Mouse (Mus musculus): ENCODE measurements at regions not wholly inside any gene's neighbourhood (a gene's known extent, or its start where the extent isn't known, plus 50 kb on each side); places are given as distances from the start of the nearest gene placed in this dataset.
A peak's percentile ranks its signal among the peaks of the same experiment; 100 is the strongest.

DNA sequence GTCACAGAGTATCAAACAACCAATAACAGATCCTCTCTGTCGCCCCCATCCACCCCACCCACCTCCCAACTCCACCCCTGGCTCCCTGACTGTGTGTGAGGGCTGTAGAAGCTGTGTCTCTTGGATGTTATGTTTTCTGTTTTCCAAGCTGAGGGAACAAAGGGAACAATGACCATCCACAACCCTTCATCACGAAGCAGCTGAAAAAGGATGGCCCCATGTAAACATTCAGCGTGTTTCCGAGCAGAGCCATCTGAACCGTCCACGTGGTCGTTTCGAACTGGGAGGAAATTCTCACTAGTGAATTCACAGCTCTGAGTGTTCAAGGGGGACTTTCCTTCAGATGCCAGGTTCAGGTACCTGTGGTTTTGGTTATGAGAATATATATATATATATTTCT is 84.1 kb upstream of the Nck2 start:
- H3K36me3 ChIP-seq (ENCODE audit: control insufficient read depth, insufficient read depth), result no peaks in the 10 kb centered on the region
- ATAC-seq, result no peak
- peaks cover 4% of the 10 kb centered on the region for H3K4me1 ChIP-seq (replicated peaks; ENCODE audit: control insufficient read depth, insufficient read depth, low read length)
- no peak overlapping the region for H3K4me2 ChIP-seq (ENCODE audit: low read length)
- WGBS, result 59% methylated on average over 8 of the region's 8 CpGs
- H3K27ac ChIP-seq (ENCODE audit: low read length), result no peak overlapping the region
- no peaks in the 10 kb centered on the region; the same call in 1 of the 2 replicates for H3K27me3 ChIP-seq (replicated peaks; ENCODE audit: control insufficient read depth, insufficient read depth, low read length)
- no peaks in the 10 kb centered on the region for H3K9me3 ChIP-seq (ENCODE audit: control insufficient read depth, low read length)
- no peak overlapping the region for H3K9ac ChIP-seq (replicated peaks; ENCODE audit: low read depth, low read length)
- H3K4me3 ChIP-seq (replicated peaks; ENCODE audit: low read length), result no peak overlapping the region

DNA sequence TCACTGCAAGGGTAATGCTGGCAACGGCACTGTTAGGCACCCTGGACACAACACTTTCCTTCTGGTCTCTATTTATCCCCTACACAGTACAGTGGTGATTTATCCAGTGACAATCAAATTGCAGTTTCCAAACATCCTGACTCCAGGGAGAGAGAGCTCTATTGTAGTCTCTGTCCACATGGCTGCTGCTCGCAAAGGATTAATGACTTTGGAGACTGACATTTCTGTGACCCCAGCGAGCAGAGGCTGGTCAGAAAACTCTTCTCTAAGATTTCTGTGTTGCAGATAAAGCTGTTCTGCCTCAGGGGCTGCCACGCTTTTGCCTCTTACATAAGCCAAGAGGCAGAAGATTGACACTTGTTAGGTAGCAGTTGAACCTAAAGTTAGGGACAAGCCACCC is 83.6 kb upstream of the Nck2 start:
- no peak for ATAC-seq
- WGBS, result 26% methylated on average over 4 of the region's 4 CpGs
- H3K4me3 ChIP-seq (replicated peaks; ENCODE audit: low read length), result no peak overlapping the region

DNA sequence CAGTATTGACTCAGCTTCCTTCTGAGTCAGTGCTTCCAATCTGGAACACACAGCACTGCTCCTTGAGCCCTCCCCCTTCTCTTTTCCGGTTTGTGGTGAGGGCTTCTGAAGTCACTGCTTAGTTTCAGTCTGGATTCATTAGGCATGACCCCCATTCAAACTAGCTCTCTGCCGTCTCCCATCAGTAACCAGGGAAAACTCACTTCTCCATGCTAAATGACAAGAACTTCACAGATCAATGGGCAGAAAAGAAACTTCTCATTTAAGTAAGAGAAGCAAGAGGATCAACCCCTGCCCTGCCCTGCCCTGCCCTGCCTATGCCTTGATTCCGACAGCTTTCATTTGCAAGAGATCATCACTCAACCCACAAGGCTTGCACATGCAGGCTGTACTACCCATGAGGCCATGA is 82.9 kb upstream of the Nck2 start:
- H3K36me3 ChIP-seq (ENCODE audit: control insufficient read depth, insufficient read depth), result no peaks in the 10 kb centered on the region
- WGBS, result 25% methylated on average over 3 of the region's 3 CpGs
- no peaks in the 10 kb centered on the region for H3K9me3 ChIP-seq (ENCODE audit: control insufficient read depth, low read length)
- H3K4me2 ChIP-seq (ENCODE audit: low read length), result no peak overlapping the region
- H3K27ac ChIP-seq (ENCODE audit: low read length), result no peak overlapping the region
- no peak for ATAC-seq
- H3K4me1 ChIP-seq (replicated peaks; ENCODE audit: control insufficient read depth, insufficient read depth, low read length), result peaks cover 4% of the 10 kb centered on the region
- no peak overlapping the region for H3K9ac ChIP-seq (replicated peaks; ENCODE audit: low read depth, low read length)
- H3K27me3 ChIP-seq (replicated peaks; ENCODE audit: control insufficient read depth, insufficient read depth, low read length), result no peaks in the 10 kb centered on the region; the same call in 1 of the 2 replicates
- no peak overlapping the region for H3K4me3 ChIP-seq (replicated peaks; ENCODE audit: low read length)

More for the DNA sequence above, 83.6 kb upstream of the Nck2 start:
- Histone ChIP-seq H3K36me3 (ENCODE audit: control insufficient read depth, insufficient read depth) (no peaks in the 10 kb centered on the region), H3K27me3 (replicated peaks; ENCODE audit: control insufficient read depth, insufficient read depth, low read length) (no peaks in the 10 kb centered on the region; the same call in 1 of the 2 replicates), H3K9ac (replicated peaks; ENCODE audit: low read depth, low read length) (no peak overlapping the region), H3K4me2 (ENCODE audit: low read length) (no peak overlapping the region), H3K9me3 (ENCODE audit: control insufficient read depth, low read length) (no peaks in the 10 kb centered on the region), H3K27ac (ENCODE audit: low read length) (no peak overlapping the region), H3K4me1 (replicated peaks; ENCODE audit: control insufficient read depth, insufficient read depth, low read length) (peaks cover 4% of the 10 kb centered on the region)

DNA sequence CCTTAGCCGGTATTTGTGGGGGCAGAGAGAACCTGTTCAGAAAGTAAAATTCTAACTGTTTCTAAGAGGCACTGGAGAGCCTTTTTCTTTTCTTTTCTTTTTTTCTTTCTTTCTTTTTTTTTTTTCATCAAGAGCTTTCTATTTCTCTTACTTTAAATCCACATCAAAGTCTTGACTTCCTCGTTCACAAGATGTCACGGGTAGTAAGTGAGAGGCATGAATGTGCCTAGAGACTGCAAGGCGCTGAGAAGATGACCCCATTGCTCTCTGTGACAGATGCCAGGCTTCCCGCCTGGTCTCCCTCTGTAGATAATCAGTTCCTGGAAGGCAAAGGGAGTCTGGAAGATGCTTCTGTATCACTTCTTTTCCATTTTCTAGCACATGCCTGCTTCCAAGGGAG is 82.2 kb upstream of the Nck2 start:
- Histone ChIP-seq H3K27ac (ENCODE audit: low read length) (no peak overlapping the region), H3K9ac (replicated peaks; ENCODE audit: low read depth, low read length) (no peak overlapping the region), H3K27me3 (replicated peaks; ENCODE audit: control insufficient read depth, insufficient read depth, low read length) (no peaks in the 10 kb centered on the region; the same call in 1 of the 2 replicates), H3K4me1 (replicated peaks; ENCODE audit: control insufficient read depth, insufficient read depth, low read length) (peaks cover 4% of the 10 kb centered on the region), H3K4me2 (ENCODE audit: low read length) (no peak overlapping the region), H3K9me3 (ENCODE audit: control insufficient read depth, low read length) (no peaks in the 10 kb centered on the region), H3K36me3 (ENCODE audit: control insufficient read depth, insufficient read depth) (no peaks in the 10 kb centered on the region), H3K4me3 (replicated peaks; ENCODE audit: low read length) (no peak overlapping the region)
- no peak for ATAC-seq
- 68% methylated on average over 5 of the region's 5 CpGs for WGBS

DNA sequence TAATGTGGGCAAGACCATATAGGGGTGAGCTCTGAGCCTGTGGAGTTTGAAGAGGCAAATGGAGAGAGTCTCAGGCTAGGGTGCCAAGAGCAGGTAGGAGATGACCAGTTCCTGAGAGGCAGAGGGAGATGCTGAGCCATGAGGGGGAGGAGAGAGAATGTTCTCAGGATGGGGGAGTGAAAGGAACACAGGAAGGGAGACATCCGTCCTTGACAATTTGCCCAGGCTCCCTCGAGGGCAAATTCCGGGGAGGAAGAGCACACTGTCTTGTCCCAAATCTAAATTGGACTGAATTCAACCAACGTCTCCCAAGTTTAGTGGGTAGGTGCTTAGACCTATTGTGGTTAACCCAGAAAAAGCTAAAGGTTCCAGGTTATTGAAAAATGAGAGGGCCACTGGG is 81.2 kb upstream of the Nck2 start:
- 90% methylated on average over 4 of the region's 4 CpGs for WGBS
- ATAC-seq, result no peak
- H3K4me3 ChIP-seq (replicated peaks; ENCODE audit: low read length), result no peak overlapping the region
- H3K36me3 ChIP-seq (ENCODE audit: control insufficient read depth, insufficient read depth), result no peaks in the 10 kb centered on the region
- no peak overlapping the region for H3K9ac ChIP-seq (replicated peaks; ENCODE audit: low read depth, low read length)
- H3K9me3 ChIP-seq (ENCODE audit: control insufficient read depth, low read length), result no peaks in the 10 kb centered on the region
- H3K27ac ChIP-seq (ENCODE audit: low read length), result no peak overlapping the region
- no peak overlapping the region for H3K4me2 ChIP-seq (ENCODE audit: low read length)
- H3K27me3 ChIP-seq (replicated peaks; ENCODE audit: control insufficient read depth, insufficient read depth, low read length), result no peaks in the 10 kb centered on the region; the same call in 1 of the 2 replicates
- peaks cover 3% of the 10 kb centered on the region for H3K4me1 ChIP-seq (replicated peaks; ENCODE audit: control insufficient read depth, insufficient read depth, low read length)

DNA sequence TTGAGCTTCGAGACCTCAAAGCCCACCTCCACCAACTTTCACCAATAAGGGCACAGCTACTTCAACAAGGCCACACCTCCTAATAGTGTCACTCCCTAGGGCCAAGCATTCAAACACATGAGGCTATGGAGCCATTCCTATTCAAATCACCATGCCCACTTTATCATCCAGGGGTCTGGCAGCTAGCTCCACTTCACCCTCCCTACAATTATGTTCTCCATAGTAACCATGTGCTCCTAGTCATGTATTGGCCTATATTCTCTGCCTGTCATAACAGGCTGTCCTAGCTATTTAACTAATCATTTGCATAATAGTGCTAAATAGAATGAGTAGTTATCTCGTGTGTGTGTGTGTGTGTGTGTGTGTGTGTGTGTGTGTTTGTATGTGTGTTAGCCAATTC is 77.9 kb upstream of the Nck2 start:
- 47% methylated on average over 2 of the region's 2 CpGs for WGBS
- no peaks in the 10 kb centered on the region for H3K4me1 ChIP-seq (replicated peaks; ENCODE audit: control insufficient read depth, insufficient read depth, low read length)
- no peaks in the 10 kb centered on the region for H3K27me3 ChIP-seq (replicated peaks; ENCODE audit: control insufficient read depth, insufficient read depth, low read length)
- H3K9me3 ChIP-seq (ENCODE audit: control insufficient read depth, low read length), result no peaks in the 10 kb centered on the region
- H3K27ac ChIP-seq (ENCODE audit: low read length), result no peak overlapping the region
- H3K36me3 ChIP-seq (ENCODE audit: control insufficient read depth, insufficient read depth), result no peaks in the 10 kb centered on the region
- ATAC-seq, result peak; percentile 77
- no peak overlapping the region for H3K9ac ChIP-seq (replicated peaks; ENCODE audit: low read depth, low read length)
- H3K4me3 ChIP-seq (replicated peaks; ENCODE audit: low read length), result no peak overlapping the region
- H3K4me2 ChIP-seq (ENCODE audit: low read length), result no peak overlapping the region

DNA sequence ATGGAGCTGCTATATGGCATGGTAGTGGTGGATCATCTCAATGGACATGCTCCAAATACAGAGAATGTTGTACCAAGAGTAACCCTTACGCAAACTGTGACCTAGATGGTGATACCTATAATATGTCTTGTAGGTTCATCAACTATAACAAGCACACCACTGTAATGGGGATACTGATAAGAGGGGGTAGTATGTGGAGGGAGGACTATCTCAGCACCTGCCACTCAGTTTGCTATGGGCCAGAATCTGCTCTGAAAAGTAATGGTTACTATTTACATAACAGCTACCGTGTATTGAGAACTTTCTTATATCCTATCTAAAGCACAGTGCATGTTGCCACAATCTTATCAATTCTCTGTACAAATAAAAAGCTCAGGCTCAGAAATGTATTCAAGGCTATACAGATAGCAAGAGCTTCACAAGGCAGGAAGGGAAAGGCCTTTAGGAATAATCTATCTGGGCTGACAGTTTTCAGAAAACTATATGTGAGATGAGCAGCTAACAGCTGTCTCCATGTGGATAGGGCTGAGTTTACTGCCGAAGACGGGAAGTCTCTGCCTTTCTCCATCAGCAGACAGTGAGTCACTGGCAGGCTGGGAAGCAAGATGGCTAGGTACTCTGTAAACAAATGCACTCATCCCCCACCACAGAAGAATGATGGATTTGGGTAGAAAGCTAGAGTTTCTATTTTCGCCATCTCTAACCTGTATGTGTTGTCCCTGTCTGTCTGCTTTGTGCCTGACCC is 77.1 kb upstream of the Nck2 start:
- Histone ChIP-seq H3K27ac (ENCODE audit: low read length) (no peak overlapping the region), H3K9ac (replicated peaks; ENCODE audit: low read depth, low read length) (no peak overlapping the region), H3K4me1 (replicated peaks; ENCODE audit: control insufficient read depth, insufficient read depth, low read length) (no peaks in the 10 kb centered on the region), H3K4me2 (ENCODE audit: low read length) (no peak overlapping the region), H3K27me3 (replicated peaks; ENCODE audit: control insufficient read depth, insufficient read depth, low read length) (no peaks in the 10 kb centered on the region), H3K9me3 (ENCODE audit: control insufficient read depth, low read length) (no peaks in the 10 kb centered on the region), H3K36me3 (ENCODE audit: control insufficient read depth, insufficient read depth) (no peaks in the 10 kb centered on the region), H3K4me3 (replicated peaks; ENCODE audit: low read length) (no peak overlapping the region)
- no peak for ATAC-seq
- WGBS, result 95% methylated on average over 5 of the region's 5 CpGs

DNA sequence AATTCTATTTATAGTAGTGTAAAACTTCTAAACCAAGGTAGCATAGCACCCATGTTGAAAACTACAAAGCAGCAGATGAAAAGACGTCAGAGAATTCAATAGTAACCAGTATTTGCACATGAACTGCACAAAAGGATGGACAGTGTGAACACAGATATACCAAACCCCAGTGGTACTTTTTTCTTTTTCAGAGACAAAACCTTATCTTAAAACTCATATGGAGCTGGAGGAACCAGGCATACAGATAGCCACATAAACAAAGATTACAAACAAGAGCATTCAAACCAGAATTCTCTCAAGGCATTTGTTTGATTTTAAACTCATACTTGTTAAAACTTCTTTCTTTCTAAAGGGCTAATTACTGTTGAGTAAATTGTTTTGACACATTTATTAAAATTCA is 72.5 kb upstream of the Nck2 start:
- Histone ChIP-seq H3K9me3 (ENCODE audit: control insufficient read depth, low read length) (no peaks in the 10 kb centered on the region), H3K27ac (ENCODE audit: low read length) (no peak overlapping the region), H3K4me2 (ENCODE audit: low read length) (no peak overlapping the region), H3K4me1 (replicated peaks; ENCODE audit: control insufficient read depth, insufficient read depth, low read length) (no peaks in the 10 kb centered on the region), H3K36me3 (ENCODE audit: control insufficient read depth, insufficient read depth) (no peaks in the 10 kb centered on the region), H3K4me3 (replicated peaks; ENCODE audit: low read length) (no peak overlapping the region), H3K27me3 (replicated peaks; ENCODE audit: control insufficient read depth, insufficient read depth, low read length) (no peaks in the 10 kb centered on the region), H3K9ac (replicated peaks; ENCODE audit: low read depth, low read length) (no peak overlapping the region)
- WGBS, result 89% methylated on average over 1 of the region's 1 CpGs
- no peak for ATAC-seq

DNA sequence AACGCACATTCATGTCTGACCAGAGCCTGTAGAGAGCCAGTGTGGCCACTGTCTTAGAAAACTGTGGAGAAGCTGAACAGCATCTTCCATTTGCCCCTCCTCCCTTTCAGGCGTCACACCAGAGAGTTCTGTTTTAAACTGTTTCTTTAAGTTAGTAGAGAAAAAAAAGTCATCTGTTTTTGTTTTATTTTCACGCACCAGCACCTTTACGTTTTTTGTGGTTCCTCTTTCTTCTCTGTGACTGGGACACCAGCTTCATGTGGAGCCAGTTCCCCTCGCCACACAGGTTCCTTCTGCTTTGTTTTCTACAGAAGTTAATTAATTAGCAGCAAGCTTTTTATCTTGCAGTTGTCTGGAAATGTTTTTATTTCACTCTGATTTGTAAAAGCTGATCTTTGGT is 69.4 kb upstream of the Nck2 start:
- Histone ChIP-seq H3K27ac (ENCODE audit: low read length) (no peak overlapping the region), H3K27me3 (replicated peaks; ENCODE audit: control insufficient read depth, insufficient read depth, low read length) (no peaks in the 10 kb centered on the region), H3K9me3 (ENCODE audit: control insufficient read depth, low read length) (no peaks in the 10 kb centered on the region), H3K4me2 (ENCODE audit: low read length) (no peak overlapping the region), H3K9ac (replicated peaks; ENCODE audit: low read depth, low read length) (no peak overlapping the region), H3K36me3 (ENCODE audit: control insufficient read depth, insufficient read depth) (no peaks in the 10 kb centered on the region), H3K4me1 (replicated peaks; ENCODE audit: control insufficient read depth, insufficient read depth, low read length) (no peaks in the 10 kb centered on the region), H3K4me3 (replicated peaks; ENCODE audit: low read length) (no peak overlapping the region)
- no peak for ATAC-seq
- 46% methylated on average over 5 of the region's 5 CpGs for WGBS

DNA sequence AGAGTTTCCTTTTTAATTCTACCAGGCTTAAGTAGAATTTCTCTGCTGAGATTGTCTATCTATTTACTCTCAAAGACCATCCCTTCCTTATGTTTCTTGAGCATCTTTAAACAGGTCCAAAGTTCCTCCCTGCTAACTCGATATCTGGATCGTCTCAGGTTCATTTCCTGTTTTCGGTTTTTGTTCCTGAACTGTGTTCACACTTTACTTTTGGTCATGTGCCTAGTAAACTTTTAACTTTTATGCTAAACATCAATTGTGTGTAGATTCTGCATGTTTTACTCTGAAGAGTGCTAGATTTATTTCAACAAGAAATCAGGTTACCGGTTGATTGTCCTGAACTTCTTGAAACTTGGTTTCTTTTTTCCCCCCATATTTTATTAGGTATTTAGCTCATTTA is 68.5 kb upstream of the Nck2 start:
- Histone ChIP-seq H3K27ac (ENCODE audit: low read length) (no peak overlapping the region), H3K4me2 (ENCODE audit: low read length) (no peak overlapping the region), H3K27me3 (replicated peaks; ENCODE audit: control insufficient read depth, insufficient read depth, low read length) (no peaks in the 10 kb centered on the region), H3K4me3 (replicated peaks; ENCODE audit: low read length) (no peak overlapping the region), H3K9me3 (ENCODE audit: control insufficient read depth, low read length) (no peaks in the 10 kb centered on the region), H3K4me1 (replicated peaks; ENCODE audit: control insufficient read depth, insufficient read depth, low read length) (no peaks in the 10 kb centered on the region), H3K36me3 (ENCODE audit: control insufficient read depth, insufficient read depth) (no peaks in the 10 kb centered on the region), H3K9ac (replicated peaks; ENCODE audit: low read depth, low read length) (no peak overlapping the region)
- ATAC-seq, result no peak
- 93% methylated on average over 4 of the region's 4 CpGs for whole genome bisulfite sequencing

All from forebrain, embryonic 16.5 days (tissue).